Mouse (Mus musculus) heart, embryonic 13.5 days (tissue): Measurements from ENCODE around the gene Ak8. TPM values are rescaled to one million over a fixed set of nuclear protein-coding genes. Genes with fewer than 3 reads are reported as not detected.
A peak's percentile ranks its signal among the peaks of the same experiment; 100 is the strongest.

Experiments
- ATAC-seq: fragments of 200-750 bp; cut with Nextera tagmentation; 2 replicates; pipeline ENCODE4 v1.8.0; 2017; ENCODE audit warnings: moderate TSS enrichment; ENCODE audit not compliant: insufficient number of reproducible peaks, low FRiP score, low TSS enrichment; ENCODE audit errors: extremely low read depth
- H3K27ac ChIP-seq: fragments of 300-500 bp; sonication (generic); replicated peaks from 2 replicates; pipeline ENCODE4 v1.5.1; 2015; ENCODE audit warnings: moderate library complexity, mild to moderate bottlenecking, inconsistent platforms
- H3K27me3 ChIP-seq: fragments of 300-500 bp; sonication (generic); replicated peaks from 2 replicates; pipeline ENCODE4 v1.6.1; 2015; ENCODE audit warnings: mild to moderate bottlenecking, inconsistent platforms
- H3K36me3 ChIP-seq: fragments of 300-500 bp; sonication (generic); 2 replicates; pipeline ENCODE4 v1.6.1; 2015; ENCODE audit warnings: mild to moderate bottlenecking, inconsistent platforms
- H3K4me1 ChIP-seq: fragments of 300-500 bp; sonication (generic); 2 replicates; pipeline ENCODE4 v1.6.1; 2015; ENCODE audit warnings: inconsistent platforms
- H3K4me2 ChIP-seq: fragments of 300-500 bp; sonication (generic); 2 replicates; pipeline ENCODE4 v1.6.1; 2015; ENCODE audit warnings: inconsistent platforms, mild to moderate bottlenecking, moderate library complexity
- H3K4me3 ChIP-seq: fragments of 300-500 bp; sonication (generic); 2 replicates; pipeline ENCODE4 v1.5.1; 2015; ENCODE audit warnings: moderate library complexity, mild to moderate bottlenecking, inconsistent platforms
- H3K9ac ChIP-seq: fragments of 300-500 bp; sonication (generic); 2 replicates; pipeline ENCODE4 v1.6.1; 2015; ENCODE audit warnings: inconsistent platforms, mild to moderate bottlenecking, moderate library complexity
- H3K9me3 ChIP-seq: fragments of 300-500 bp; sonication (generic); 2 replicates; pipeline ENCODE4 v1.6.1; 2016; ENCODE audit warnings: inconsistent platforms
- WGBS: fragments of 180-500 bp; shearing (Covaris S2); methylation state at CpG from one replicate; pipeline ENCODE4 v1.1.7; 2015; ENCODE audit warnings: mixed read lengths; 5-methylcytosine and 5-hydroxymethylcytosine counted together
- polyA plus RNA-seq: library from polyadenylated mRNA; unstranded; fragments of >200 nt; fragmentation: Nextera tagmentation; extraction: Ambion mirVana; gene quantifications from 2 replicates; pipeline ENCODE4 v1.2.1, GENCODE M21; 2015

Ak8 gene
- polyA plus RNA-seq, 1 experiment from 2014 or later = 0.90 TPM

DNA sequence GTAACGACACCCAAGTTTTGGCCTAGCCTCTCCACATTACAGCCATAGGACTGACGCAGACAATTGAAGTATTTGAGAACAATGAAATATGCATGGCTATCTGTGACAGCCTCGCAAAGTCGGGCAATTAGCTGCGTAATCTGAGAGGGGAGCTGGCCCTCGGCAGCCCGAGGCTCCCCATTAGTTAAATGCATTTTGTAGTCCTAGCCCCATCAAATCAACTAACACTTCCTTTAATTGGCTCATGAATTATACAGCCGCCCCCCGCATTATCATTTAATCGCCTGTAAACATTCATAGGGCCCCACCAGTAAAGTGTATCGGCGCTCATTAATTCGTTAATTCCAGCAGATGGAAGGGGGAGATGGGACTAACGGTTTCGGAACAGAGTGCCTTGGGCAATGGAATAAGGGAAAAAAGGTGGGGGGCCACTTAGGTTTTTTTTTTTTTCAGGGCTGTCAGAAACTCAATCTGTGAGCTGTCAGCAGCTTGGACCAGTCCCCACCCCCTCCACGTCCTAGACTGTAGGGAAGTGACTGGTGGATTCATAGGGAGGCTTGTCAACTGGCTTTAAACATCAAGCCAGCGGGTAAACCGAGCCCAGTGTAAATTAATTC is 97.6 kb downstream of the Ak8 start:
- 0 out of 2 replicates have a peak, but pooled peaks cover 3% of the 10 kb centered on the region for H3K27me3 ChIP-seq
- 55% methylated on average over 18 of the region's 18 CpGs for WGBS
- no peaks in the 10 kb centered on the region for H3K36me3 ChIP-seq
- H3K4me1 ChIP-seq = peaks cover 22% of the 10 kb centered on the region
- peak overlapping the region; percentile 50; the same call in 1 of the 2 replicates for H3K27ac ChIP-seq
- no peak for ATAC-seq
- H3K9me3 ChIP-seq = no peaks in the 10 kb centered on the region
- H3K4me2 ChIP-seq = no peak overlapping the region
- H3K4me3 ChIP-seq = no peak overlapping the region
- H3K9ac ChIP-seq = no peak overlapping the region

DNA sequence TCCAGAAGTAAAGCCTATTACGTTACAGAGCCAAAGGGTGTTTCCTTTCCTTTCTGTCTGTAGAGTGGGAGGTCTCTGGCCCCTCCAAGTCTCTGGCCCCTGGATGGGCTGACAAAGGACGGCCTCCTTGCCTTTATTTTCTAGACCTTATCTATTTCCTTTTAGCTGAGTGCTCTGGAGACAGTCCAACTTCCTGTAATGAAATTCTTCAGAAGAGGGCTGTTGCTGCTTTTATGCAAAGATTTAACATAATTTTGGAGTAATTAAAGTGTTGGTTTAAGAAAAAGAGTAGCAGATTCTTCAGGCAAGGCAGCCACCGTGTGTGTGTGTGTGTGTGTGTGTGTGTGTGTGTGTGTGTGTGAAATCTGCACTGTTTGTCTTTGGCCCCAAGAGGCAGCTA is 98.4 kb downstream of the Ak8 start:
- no peak overlapping the region for H3K9ac ChIP-seq
- no peak for ATAC-seq
- 0 out of 2 replicates have a peak, but pooled peaks cover 3% of the 10 kb centered on the region for H3K27me3 ChIP-seq
- peak overlapping the region; percentile 62 for H3K27ac ChIP-seq
- H3K4me1 ChIP-seq = peaks cover 21% of the 10 kb centered on the region
- H3K4me2 ChIP-seq = no peak overlapping the region
- H3K9me3 ChIP-seq = no peaks in the 10 kb centered on the region
- WGBS = 36% methylated on average over 3 of the region's 3 CpGs
- no peaks in the 10 kb centered on the region for H3K36me3 ChIP-seq
- H3K4me3 ChIP-seq = no peak overlapping the region

DNA sequence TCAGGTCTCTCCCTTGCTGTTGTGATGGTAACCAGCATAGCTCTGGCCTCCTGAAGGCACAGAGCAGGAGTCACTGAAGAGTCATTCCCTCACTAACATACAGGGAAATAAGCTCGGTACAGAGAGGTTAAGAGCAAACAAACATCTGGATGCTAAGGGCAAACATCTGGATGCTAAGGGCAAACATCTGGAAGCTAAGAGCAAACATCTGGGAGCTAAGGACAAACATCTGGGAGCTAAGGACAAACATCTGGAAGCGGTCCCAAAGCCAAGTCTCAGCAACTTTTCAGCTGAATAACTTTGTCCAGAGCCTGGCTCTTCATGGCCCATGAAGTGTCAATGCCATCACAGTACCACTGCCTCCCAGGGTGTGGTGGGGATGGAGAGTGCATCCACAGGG is 99.6 kb downstream of the Ak8 start:
- Histone ChIP-seq H3K4me3 (no peak overlapping the region), H3K27ac (no peak overlapping the region), H3K36me3 (no peaks in the 10 kb centered on the region), H3K9me3 (no peaks in the 10 kb centered on the region), H3K9ac (no peak overlapping the region), H3K27me3 (0 out of 2 replicates have a peak, but pooled peaks cover 3% of the 10 kb centered on the region), H3K4me2 (no peak overlapping the region), H3K4me1 (peaks cover 21% of the 10 kb centered on the region)
- ATAC-seq = no peak
- 68% methylated on average over 2 of the region's 2 CpGs for WGBS

DNA sequence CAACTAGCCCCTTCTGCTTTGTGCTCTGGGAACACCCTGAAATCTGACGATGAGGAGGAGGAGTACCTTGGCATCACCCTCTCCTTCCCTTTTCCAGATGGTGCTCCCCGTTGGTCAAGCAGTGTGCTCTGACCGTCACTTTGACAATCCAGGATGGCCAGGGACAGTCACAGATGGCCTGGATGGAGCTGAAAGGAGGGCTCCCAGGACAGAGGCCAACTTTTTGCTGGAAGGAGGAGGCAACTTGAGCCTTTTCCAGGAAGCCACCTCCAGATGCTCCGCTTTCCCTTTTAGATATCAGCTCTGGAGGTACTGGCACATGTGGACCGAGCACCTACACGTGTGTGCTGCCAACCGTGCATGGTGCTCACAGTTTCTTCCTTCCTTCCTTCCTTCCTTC is 103.4 kb downstream of the Ak8 start:
- Histone ChIP-seq H3K4me2 (no peak overlapping the region), H3K36me3 (no peaks in the 10 kb centered on the region), H3K9me3 (no peaks in the 10 kb centered on the region), H3K4me1 (peaks cover 11% of the 10 kb centered on the region), H3K9ac (no peak overlapping the region), H3K4me3 (no peak overlapping the region), H3K27me3 (no peaks in the 10 kb centered on the region), H3K27ac (no peak overlapping the region)
- ATAC-seq = no peak
- WGBS = 67% methylated on average over 7 of the region's 7 CpGs

- Histone ChIP-seq H3K36me3 (no peaks in the 10 kb centered on the region), H3K4me2 (no peak overlapping the region), H3K4me1 (no peaks in the 10 kb centered on the region), H3K27me3 (no peaks in the 10 kb centered on the region), H3K9ac (no peak overlapping the region), H3K27ac (no peak overlapping the region), H3K4me3 (no peak overlapping the region), H3K9me3 (no peaks in the 10 kb centered on the region)
- WGBS = 68% methylated on average over 6 of the region's 6 CpGs
- no peak for ATAC-seq
Observed at GRCm38 (mm10) chr2:28808841-28809240, 108.9 kb downstream of the Ak8 start.

GRCm38 (mm10) chr2:28810260-28811013 is 110.5 kb downstream of the Ak8 start:
- Histone ChIP-seq H3K4me3 (no peak overlapping the region), H3K9me3 (no peaks in the 10 kb centered on the region), H3K4me1 (no peaks in the 10 kb centered on the region), H3K9ac (no peak overlapping the region), H3K36me3 (no peaks in the 10 kb centered on the region), H3K4me2 (no peak overlapping the region), H3K27ac (no peak overlapping the region), H3K27me3 (no peaks in the 10 kb centered on the region)
- ATAC-seq = no peak
- 46% methylated on average over 5 of the region's 5 CpGs for WGBS

GRCm38 (mm10) chr2:28818866-28819265 is 118.9 kb downstream of the Ak8 start:
- Histone ChIP-seq H3K27ac (no peak overlapping the region), H3K4me3 (no peak overlapping the region), H3K36me3 (peaks cover 14% of the 10 kb centered on the region), H3K27me3 (no peaks in the 10 kb centered on the region), H3K4me2 (no peak overlapping the region), H3K9me3 (no peaks in the 10 kb centered on the region), H3K9ac (no peak overlapping the region), H3K4me1 (no peaks in the 10 kb centered on the region)
- WGBS = 50% methylated on average over 4 of the region's 4 CpGs
- no peak for ATAC-seq

- ATAC-seq = no peak
- peaks cover 94% of the 10 kb centered on the region for H3K36me3 ChIP-seq
Observed at GRCm38 (mm10) chr2:28829265-28829664, 129.3 kb downstream of the Ak8 start.

DNA sequence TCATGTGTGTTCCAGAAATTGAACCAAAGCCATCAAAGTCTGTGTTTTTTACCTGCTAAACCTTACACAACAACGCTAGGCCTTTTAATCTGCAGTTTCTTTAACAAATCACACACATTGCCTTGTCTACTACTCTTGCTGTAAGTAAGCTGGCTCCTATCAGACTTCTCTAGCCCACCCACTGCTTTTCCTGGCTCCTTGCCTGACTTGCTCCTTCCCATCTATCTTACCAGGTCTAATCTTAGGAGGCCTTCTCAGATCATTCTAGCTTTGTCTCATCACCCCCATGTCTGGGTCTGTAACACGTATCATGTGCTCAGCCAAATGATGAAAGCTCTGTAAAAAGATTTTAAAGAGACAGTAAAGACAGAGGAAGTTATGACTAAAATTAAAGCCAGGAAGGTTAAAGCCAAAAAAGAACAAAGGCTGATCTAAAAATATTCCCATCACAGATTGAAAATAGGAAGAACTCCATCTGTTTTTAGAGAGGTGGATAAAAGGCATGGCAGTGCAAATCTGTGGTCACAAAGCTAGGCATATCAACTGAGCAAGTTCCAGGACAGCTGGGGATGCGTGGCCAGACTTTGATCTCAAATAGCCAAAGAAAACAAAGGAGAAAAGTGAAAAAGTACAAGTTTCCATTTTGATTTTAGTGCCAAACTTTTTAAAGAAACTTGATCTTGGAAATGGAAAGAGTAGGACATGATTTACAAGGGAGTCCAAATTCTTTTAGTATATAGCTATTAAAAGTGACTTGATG is 136.4 kb downstream of the Ak8 start:
- Histone ChIP-seq H3K4me2 (peak overlapping the region; percentile 18), H3K9ac (peak overlapping the region; percentile 11; the same call in 1 of the 2 replicates), H3K36me3 (peaks cover 36% of the 10 kb centered on the region), H3K4me1 (peaks cover 42% of the 10 kb centered on the region), H3K27ac (peak overlapping the region; percentile 54), H3K4me3 (no peak overlapping the region), H3K27me3 (no peaks in the 10 kb centered on the region), H3K9me3 (no peaks in the 10 kb centered on the region)
- ATAC-seq = no peak
- 35% methylated on average over 3 of the region's 3 CpGs for WGBS

More at GRCm38 (mm10) chr2:28829265-28829664, 129.3 kb downstream of the Ak8 start:
- H3K4me3 ChIP-seq = no peak overlapping the region
- no peaks in the 10 kb centered on the region for H3K9me3 ChIP-seq
- H3K4me2 ChIP-seq = no peak overlapping the region
- no peak overlapping the region for H3K9ac ChIP-seq
- H3K27ac ChIP-seq = no peak overlapping the region
- no peaks in the 10 kb centered on the region for H3K4me1 ChIP-seq
- no peaks in the 10 kb centered on the region for H3K27me3 ChIP-seq
- WGBS = 31% methylated on average over 4 of the region's 4 CpGs

DNA sequence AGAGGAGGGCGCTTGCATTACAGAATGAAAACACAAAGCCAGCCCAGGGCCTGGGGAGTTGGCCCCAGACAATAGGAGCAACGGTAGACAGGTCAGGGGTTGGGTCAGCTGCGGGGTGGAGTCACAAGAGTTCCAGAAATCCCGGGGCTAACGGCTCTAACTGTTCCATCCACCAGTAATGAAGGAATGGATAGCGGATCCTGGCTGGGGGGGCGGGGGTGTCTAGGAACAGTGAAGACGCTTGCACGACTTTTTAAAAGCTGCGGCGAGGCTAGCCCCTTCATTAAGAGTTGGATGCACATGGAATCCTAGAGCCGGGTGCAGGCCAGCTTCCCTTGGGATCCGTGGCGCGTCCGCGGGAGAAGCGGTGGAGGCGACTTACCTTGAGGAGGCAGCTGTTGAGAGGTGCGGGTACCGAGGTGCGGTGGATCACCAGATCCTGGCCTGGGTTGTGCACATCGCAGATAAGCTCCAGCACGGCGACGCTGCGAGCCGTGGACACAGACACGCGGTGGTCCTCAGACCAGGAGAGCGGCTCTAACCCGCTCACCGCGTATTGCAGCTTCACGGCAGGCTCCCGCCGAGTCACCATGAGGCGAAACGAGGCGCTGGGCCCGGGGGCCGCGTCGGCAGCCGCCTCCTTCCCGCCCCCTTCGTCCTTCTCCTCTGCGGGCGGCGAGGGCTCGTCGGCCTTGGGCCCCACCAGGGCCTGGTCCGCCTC is 139.7 kb downstream of the Ak8 start:
- WGBS = under 1% methylated on average over 50 of the region's 53 CpGs
- Histone ChIP-seq H3K36me3 (peaks cover 7% of the 10 kb centered on the region), H3K27ac (peak overlapping the region; percentile 85), H3K9me3 (no peaks in the 10 kb centered on the region), H3K4me2 (peak overlapping the region; percentile 97), H3K27me3 (no peaks in the 10 kb centered on the region), H3K9ac (peak overlapping the region; percentile 98), H3K4me3 (peak overlapping the region; percentile 91), H3K4me1 (peaks cover 58% of the 10 kb centered on the region)
- ATAC-seq = 0 out of 2 replicates have a peak, but pooled peaks have one; percentile 3
